Mouse (Mus musculus) embryonic fibroblast, embryonic 13.5 days (primary cell): ENCODE results near the gene Lcn4.

Experiments
- CTCF ChIP-seq: IDR thresholded peaks from 2 replicates; pipeline ENCODE4 v1.5.1; 2011; ENCODE audit warnings: mild to moderate bottlenecking, control low read depth, low read length, moderate library complexity, borderline replicate concordance; ENCODE audit not compliant: insufficient read depth
- POLR2A ChIP-seq: IDR thresholded peaks from 2 replicates; pipeline ENCODE4 v1.6.1; 2011; ENCODE audit warnings: low read depth, mild to moderate bottlenecking, control low read depth, low read length, moderate library complexity

GRCm38 (mm10) chr2:26633953-26634530, 37.0 kb downstream of the Lcn4 start:
- peak; percentile 34; the same call in 1 of the 2 replicates for TF ChIP-seq POLR2A
- no peak for TF ChIP-seq CTCF
